Mouse (Mus musculus) urinary bladder, postnatal 36 days (tissue): ENCODE measurements around the gene Fkbp1a.

Experiments
- DNase-seq, 2 experiments: peaks; one replicate each; pipeline ENCODE4 v3.0.0; 2022; ENCODE audit warnings: low spot score in 2 of 2, mixed read lengths in 1 of 2

The Fkbp1a gene

DNA sequence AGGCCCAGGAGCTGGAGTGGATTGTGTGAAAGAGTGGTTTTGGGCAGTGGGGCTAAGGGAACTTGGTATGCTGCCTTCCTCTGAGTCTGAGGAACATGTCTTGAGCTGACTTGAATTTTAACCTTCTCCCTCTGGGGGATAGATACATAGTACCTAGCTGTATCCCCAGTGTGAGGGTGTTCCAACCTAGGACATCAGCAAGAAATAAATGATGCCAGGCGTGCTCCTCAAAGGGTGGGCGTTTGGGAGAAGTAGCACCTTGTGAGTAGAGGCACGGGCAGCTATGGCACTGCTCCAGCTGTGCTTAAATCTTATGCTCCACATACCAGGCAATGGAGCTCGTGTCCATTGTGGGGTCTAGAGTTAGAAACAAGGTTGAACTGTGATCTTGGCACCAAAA lies 4.3 kb downstream of the Fkbp1a start:
- no peak for DNase-seq

DNA sequence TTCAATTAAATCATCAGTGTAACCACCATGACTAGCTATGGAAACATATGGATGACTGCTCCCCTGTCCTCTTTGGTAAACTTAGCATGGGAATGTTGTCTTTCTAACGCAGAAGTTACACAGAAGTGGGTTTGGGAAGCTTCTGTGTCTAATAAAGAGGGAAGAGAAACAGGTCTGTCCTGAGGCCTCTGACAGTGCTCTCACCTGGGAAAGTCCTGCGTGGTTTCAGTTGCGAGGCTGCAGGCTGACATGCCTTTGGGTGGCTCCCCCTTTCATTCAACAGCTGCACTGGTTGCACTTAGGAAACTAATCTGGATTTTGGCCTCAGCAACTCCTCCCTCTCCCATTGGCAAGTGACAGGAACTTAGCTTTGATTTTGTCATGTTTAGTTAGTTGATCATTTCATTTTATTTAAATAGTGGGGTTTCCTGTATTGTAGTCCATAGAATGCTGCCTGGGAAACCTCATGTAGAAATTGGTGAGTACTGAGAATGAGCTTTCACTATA lies 7.4 kb downstream of the Fkbp1a start:
- DNase-seq: no peak

DNA sequence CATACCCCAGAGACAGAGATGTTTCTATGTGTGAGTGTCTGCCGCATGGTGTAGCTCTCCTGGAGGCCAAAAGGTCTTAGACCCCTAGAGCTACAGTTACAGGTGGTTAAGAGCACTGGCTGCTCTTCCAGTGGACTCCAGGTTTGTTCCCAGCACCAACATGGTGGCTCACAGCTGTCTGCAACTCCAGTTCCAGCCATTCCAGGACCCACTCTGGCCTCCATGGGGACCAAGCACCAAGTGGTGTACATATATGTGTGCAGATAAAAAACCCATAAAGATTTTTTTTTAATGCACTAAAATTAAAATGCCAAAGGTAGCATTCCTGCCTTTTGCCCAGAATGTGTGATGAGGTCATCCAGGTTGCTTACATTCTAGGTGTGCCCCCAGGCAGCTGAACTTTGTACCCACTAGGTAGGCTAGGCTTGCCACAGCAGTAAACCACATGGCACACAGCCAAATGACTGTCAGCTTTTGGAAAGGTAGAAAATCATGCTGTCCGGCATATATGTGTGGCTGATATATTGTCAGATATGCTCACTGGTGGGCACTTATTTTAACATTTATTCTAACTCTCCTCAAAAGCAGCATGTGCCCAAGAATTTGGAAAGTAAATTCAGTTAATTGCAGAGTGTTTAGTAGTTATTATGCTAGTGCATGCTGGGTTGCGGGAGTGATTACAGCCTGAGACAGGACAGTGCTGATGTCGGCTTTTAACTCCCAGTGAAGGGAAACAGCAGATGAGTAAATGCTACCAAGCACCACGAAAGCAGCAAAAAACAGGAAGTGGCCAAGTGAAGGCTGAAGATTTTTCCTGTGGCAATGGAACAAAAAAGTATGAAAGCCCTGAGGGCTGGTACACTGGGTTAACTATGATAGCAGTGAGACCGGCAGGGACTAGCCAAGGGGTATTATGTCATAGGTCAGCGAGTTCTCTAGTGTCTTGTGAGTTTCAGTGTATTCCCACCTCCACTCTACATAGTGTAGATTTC lies 20.9 kb downstream of the Fkbp1a start:
- peak in 1 of 2 experiments; percentile 54 for DNase-seq

DNA sequence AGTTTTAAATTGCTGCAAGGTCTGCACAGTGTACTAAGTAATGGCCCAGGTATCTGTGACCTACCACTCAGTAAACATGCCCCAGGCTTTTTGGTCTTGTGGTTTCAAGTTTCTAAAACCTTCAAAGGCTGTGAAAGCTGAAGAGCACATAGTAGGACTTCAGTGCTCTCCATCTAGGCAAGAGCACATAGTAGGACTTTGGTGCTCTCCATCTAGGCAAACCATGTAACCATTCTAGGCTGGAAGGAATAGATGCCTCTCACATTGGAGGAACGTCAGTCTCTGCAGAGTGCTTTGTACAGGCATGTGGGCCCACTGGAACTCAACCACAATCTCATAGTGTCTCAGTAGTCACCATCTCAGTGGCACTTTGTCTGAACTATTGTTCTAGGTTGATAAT lies 21.7 kb downstream of the Fkbp1a start:
- DNase-seq: no peak

DNA sequence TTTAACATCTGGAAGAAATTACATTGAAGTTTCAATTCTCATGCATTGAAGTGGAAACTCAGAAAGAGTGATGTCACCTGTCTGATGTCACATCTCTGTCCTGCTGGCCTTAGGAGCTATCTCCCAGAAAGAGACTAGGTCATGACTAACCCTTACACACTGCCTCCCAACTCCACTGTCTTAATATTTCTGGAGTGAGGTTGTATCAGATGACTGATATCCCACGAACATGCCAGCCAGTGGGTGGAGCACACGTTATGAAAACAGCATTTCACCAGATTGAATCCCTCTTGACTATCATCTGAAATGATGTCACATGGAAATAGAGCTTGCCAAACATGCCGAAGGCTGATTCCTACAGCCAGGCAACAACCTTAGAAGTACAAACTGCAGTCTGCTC lies 22.7 kb downstream of the Fkbp1a start:
- no peak for DNase-seq

DNA sequence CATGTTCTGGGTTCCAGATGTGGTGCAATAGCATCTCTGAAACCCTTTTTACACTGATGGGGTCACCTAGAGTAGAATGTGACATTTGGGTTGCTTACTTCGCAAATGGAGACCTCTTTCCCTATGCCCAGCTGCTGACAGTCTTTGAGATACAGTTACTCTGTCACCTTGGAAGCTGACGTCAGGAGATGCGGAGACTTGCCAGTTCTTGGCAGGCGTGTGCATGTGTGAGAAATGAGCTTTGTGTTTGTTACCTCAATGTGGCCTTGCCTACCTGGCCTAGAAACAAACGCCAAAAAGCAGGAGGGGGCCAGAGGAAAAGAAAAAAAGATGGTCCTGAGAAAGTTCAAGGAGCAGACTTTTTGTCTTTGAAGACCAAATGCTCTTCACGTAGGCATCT lies 24.6 kb downstream of the Fkbp1a start:
- no peak for DNase-seq

DNA sequence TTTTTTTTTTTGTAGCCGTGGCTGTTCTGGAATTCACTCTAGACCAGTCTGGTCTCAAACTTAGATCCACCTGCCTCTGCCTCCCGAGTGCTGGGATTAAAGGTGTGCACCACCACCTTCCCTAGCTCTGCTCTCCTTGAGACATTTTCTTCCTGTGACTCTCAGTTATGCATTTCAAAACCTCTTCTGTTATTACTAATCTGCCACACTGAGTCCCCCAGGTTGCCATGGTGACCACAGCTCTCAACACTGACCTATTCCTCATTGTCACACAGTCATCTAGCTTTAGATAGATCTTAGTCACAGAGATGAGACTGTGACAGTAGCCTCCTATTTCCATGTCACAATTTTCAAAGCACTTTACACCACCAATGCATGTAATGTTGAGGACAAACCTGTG lies 27.2 kb downstream of the Fkbp1a start:
- DNase-seq: no peak

DNA sequence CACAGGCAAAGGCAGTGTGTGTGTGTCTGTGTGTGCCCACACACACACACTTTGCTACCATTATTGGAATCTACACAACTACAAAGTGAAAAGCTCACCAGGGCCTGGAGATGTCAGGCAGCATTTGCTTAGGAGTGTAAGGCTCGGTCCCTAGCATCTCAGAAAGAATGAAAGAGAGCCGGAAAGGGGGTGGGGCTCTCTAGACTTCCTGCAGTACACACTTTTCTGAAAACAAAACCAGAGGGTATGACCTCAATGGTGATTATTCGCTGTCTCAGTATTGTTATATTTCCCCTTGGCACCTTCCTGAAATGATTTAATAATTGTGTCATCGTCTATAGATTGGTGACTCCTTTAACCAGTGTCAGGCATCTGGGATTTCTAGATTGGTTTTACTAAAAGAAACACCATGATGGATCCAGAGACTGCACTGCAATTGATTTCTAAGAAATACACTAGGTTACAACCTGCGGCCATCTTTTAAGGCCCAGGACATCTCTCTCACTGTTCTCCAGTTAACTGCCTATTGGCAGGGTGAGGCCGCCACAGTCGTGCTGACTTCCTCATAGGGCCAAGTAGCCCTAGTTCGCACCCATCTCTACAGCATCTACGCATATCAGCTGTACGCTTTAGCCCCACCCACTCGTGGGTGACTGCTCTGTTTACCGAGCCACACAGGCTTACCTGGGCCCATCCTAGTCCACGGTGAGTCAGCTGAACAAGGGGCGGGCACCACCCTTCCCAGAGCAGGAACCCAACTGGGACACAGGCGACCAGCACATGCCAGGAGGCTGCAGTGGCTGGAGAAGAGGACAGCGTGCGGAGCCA lies 29.8 kb downstream of the Fkbp1a start, which contains the start of gene Sdcbp2:
TSS of gene Sdcbp2 (plus strand) at position 750 of the 828 bp plus-strand sequence.
- DNase-seq: peak; percentile 66 to 79

DNA sequence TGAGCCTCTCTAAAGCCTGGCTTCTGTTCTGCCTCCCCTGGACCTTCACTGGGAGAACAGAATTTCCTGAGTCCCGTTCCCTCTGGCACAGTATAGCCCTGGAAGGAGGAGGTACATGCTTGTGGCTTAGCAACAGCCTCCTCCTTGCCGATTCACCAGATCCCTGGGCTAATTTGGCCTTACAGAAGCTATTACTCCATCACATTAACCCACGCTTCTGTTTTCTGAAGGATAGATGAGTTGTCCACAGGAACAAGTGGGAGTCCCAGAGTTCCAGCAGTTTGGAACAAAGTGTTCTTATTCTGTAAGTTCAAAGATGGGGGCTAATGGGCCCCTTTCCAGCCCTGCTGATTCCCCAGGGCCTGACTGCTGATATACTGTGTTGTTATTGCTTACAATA lies 31.4 kb downstream of the Fkbp1a start:
- no peak for DNase-seq

DNA sequence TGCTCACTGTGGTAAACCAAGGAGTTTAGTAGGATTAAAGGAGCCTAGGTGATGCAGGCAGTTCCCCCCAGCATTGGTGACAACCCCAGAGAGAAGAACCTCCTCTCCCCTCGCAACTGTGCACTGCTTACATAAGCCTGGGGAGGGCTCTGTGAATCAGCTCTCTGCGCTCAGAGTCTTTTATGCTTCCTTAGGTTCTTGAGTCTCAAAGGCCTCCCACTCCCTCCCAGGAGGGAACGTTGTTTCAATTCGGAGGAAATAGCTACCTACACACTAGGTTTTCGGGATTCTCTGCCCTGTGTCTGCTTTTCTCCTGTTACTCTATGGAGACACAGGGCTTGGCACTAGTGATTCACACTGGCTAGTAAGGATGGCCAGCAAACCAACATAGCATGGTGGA lies 32.3 kb downstream of the Fkbp1a start:
- no peak for DNase-seq

DNA sequence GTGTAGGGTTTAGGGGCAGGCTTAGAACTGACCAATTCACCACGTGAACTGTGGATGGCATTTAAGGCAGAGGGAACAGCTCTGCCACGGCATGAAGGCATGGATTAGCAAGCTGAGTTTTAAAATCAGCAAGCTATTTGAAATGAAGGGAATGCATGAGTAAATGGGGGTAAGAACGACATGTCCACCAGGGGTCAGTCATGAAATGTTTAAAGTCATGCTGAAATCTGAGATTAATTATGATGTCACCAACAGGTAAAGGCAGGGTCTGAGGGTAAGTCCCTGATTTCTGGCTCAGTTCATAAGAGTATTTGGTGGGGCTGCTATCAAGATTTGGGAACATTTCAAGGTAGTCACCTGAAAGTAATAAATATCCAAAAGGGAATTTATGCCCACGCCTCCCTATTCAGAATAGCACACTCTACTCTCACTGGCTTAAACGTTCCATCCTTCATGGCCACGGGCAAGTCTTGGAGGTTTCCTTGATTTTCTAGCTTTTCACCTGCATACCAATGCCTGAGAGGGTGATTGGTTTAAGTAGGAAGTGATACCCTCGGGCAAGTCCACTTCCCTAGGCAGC lies 32.9 kb downstream of the Fkbp1a start:
- peak in 1 of 2 experiments; percentile 12 for DNase-seq

DNA sequence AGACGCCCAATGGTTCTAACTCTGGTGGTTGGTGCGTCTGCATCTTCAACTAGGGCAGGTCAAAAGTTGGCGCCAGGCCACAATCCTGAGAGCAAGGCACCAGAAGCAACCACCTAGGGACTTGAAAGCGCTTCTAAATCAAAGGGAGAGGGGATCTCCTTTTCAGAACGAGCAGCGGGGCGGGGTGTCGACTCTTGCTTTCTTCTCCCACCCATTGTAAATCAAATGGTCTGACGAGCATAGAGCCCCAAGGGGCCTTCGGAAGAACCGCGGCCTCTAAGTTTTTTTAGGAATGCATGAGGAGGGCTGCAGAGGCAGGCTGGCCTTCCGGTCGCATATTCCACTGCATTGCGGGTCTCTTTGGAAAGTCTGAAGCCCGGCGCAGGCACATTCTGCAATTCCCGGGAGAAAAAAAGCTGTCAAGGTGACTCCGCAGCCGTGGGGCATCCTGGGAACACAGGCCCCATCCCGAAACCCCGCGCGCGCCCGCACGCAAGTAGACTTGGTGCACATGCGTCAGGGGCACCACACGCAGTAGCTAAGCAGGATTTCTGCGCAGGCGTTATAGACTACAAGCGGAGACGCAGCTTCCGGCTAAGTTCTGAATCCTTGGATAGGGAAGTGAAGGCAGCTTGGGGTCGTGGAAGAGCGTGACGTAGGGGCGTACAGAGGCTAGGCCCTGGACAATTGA lies 33.6 kb downstream of the Fkbp1a start:
- DNase-seq: peak; percentile 61 to 85

DNA sequence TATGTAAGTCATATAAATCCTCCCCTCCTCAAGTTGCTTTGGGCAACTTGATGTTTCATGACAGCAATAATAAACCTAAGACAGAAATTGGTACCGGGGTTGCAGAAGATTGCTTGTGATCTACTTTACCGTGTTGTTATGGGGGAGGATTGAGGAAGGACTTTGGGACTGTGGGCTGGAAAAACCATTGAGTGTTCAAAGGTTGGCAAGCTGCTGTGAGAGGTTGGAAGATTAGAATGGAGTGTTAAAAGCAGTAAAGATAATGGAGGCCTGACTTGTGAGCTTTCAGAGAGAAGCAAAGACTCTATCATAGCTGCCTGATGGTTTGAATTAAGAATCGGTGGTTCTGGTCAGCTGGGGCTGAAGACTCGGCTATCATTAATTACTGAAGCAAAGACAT lies 36.9 kb downstream of the Fkbp1a start:
- no peak for DNase-seq

DNA sequence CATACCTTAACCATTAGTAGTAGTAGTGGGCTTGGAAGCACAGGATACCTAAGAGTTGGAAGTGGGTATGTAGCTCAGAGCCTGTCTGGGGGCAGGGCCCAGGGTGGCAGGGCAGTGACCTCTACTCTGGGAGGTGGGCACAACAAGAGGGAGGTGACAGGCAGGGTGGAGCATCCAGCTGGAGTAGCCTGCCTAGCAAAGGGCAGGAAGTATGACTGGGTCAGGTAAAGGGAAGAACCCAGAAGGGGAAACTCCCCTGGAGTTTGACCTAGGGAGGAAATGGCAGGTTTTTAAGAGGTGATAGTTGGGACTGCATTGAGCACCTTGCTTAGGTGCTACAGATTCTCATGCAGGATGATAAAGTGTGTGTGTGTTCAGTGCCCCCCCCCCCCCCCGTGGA lies 38.7 kb downstream of the Fkbp1a start:
- DNase-seq: no peak

DNA sequence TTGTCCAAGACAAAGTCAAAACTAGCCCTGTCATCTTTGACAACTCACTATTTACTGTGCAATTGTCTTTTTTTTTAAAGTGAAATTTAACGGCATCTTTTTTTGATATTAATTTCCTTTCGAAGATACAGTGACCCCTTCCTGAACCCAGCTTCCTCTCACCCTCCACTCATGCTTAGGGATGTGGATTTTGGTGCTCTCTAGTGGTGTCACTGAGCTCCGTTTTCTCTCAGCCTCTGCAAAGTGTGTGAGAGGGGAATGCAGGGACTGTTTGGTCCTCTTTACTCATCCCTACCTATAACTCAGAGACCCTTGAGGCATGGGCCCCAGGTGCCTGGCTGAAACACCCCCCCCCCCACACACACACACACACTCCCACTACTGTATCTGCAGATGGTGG lies 43.7 kb downstream of the Fkbp1a start:
- no peak for DNase-seq

DNA sequence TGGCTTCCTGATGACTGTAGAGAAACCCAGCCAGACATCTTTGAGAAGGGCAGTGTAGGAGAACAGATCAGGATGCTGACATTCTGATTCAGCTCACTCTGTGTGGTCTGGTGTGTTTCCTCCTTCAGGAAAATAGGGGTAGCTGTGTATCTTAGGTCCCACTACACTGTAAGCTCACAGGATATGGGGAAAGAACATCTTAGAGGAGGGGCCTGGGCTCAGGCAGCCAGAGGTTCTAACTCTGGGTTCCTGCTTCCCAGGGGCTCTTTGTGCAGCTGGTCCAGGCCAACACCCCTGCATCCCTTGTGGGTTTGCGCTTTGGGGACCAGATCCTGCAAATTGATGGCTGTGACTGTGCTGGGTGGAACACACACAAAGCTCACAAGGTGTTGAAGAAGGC lies 44.5 kb downstream of the Fkbp1a start:
- no peak for DNase-seq

DNA sequence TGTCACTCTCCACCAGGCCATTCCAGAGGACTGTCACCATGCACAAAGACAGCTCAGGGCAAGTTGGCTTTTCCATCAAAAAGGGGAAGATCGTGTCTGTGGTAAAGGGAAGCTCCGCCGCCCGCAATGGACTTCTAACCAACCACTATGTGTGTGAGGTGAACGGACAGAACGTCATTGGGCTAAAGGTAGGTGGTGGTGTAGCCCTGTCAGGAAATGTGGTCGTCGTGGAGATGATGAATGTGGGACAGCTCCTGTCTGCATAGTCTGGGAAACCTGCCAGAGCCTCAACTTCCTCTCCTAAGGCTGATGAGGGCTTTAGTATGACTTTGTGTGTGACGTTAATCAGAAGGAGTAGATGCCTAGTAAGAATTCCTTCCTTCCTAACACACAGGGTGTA lies 45.0 kb downstream of the Fkbp1a start:
- DNase-seq: no peak

DNA sequence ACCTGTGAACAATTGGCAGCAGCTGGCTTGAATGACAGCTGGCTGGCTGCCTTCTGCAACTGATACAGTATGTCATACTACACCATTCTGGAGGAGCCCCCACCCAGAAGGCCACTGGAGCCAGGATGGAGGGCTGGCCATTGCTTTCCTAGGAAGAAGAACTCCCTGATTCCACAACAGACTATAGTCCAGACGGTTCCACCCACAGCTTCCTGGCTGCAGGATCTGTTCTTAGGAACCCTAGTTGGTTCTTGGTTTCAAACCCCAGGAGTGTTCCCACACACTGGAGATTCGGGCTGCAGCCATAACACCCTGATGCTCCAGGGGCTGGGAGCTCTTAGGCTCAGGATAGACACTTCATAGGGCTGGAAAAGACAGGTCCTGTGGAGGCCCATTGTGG lies 55.8 kb downstream of the Fkbp1a start:
- no peak for DNase-seq

DNA sequence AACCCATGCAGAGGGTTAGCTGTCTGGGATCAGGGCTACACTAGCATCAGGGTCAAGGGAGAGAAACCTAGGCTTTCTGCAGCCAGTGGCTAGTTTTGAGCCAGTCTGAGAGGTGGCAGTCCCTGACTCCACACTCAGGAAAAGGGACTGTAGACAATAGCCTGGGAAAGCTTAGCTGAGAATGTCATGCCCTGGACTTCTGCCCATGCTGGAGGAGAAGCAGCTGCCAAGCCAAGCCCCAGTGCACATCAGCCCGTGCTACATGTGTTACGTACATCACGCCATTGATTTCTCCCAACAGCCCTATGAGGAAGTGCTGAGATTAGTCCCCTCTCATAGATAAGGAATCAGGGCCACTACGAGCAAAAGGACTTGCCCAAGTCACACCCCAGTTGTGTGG lies 59.8 kb downstream of the Fkbp1a start:
- DNase-seq: no peak

DNA sequence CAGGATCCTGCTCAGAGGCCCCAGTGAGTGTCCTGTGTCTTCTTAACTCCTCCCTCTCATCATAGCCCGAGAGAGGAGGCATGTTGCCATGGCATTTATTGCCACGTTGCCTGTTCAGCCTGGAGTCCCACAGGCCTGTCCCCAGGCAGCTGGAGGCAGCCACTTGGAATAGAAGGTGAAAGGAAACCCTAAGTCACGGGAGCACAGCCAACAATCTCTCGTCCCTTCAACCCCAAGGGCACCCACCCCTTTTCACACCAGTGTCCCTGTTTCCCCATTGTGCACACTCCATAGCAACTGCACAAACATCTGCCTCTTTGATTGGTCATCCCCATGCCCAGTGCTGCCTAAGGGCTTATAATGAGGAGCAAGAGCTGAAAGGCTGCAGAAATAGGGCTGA lies 61.3 kb downstream of the Fkbp1a start:
- no peak for DNase-seq

DNA sequence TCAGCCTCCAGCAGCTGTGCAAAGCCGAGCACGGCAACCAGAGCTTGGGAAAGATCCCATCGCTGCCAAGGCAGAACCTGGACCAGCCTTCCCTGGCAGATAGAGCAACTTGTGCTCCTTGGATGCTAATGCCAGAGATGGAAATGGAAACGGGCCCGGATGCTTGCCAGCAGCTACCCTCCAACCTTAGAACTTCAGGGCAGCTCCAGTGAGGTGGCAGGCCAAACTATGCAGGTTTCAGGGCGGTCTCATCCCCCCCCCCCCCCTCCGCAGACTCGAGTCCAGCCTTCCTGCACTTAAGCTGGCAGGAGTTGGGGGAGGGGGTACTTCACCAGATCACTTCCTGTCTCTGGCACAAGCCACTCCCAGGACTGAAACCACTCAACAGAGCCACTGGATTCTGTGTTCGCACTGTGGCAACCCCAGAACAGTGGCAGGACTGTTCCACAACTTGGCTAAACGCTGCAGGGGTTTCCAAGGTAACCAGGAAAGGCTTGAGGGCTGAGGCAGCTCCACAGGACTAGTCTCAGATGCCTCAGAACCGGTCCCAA lies 63.2 kb downstream of the Fkbp1a start:
- peak in 1 of 2 experiments; percentile 9 for DNase-seq
